Mouse (Mus musculus) intestine, postnatal 0 days (tissue): ENCODE data around the gene Aadacl2. TPM values are rescaled to one million over a fixed set of nuclear protein-coding genes. Genes with fewer than 3 reads are reported as not detected.
A peak's percentile ranks its signal among the peaks of the same experiment; 100 is the strongest.

Experiments
- ATAC-seq: fragments of 200-750 bp; cut with Nextera tagmentation; 2 replicates; pipeline ENCODE4 v1.8.0; 2017; ENCODE audit warnings: mild to moderate bottlenecking, moderate TSS enrichment, moderate library complexity
- H3K27ac ChIP-seq: fragments of 300-500 bp; sonication (generic); 2 replicates; pipeline ENCODE4 v1.5.1; 2014; ENCODE audit warnings: mild to moderate bottlenecking, low read depth, low read length, moderate library complexity
- H3K27me3 ChIP-seq: fragments of 300-500 bp; sonication (generic); replicated peaks from 2 replicates; pipeline ENCODE4 v1.6.1; 2014; ENCODE audit warnings: low read length, mixed read lengths; ENCODE audit not compliant: control insufficient read depth, insufficient read depth
- H3K36me3 ChIP-seq: fragments of 300-500 bp; sonication (generic); 2 replicates; pipeline ENCODE4 v1.6.1; 2014; ENCODE audit warnings: mild to moderate bottlenecking, moderate library complexity; ENCODE audit not compliant: control insufficient read depth, insufficient read depth
- H3K4me1 ChIP-seq: fragments of 300-500 bp; sonication (generic); replicated peaks from 2 replicates; pipeline ENCODE4 v1.6.1; 2014; ENCODE audit warnings: antibody characterized with exemption, low read length, mixed read lengths; ENCODE audit not compliant: control insufficient read depth, insufficient read depth
- H3K4me2 ChIP-seq: fragments of 300-500 bp; sonication (generic); replicated peaks from 2 replicates; pipeline ENCODE4 v1.6.1; 2014; ENCODE audit warnings: low read depth, mild to moderate bottlenecking, moderate library complexity
- H3K4me3 ChIP-seq: fragments of 300-500 bp; sonication (generic); 2 replicates; pipeline ENCODE4 v1.5.1; 2014; ENCODE audit warnings: low read depth, low read length
- H3K9ac ChIP-seq: fragments of 300-500 bp; sonication (generic); 2 replicates; pipeline ENCODE4 v1.6.1; 2014; ENCODE audit warnings: mild to moderate bottlenecking, low read depth, low read length
- H3K9me3 ChIP-seq: fragments of 300-500 bp; sonication (generic); 2 replicates; pipeline ENCODE4 v1.6.1; 2016; ENCODE audit warnings: mixed run types; ENCODE audit not compliant: control insufficient read depth
- CTCF ChIP-seq: sonication (generic); IDR thresholded peaks from 2 replicates; pipeline ENCODE4 v1.5.1; 2016; ENCODE audit warnings: low read depth, mild to moderate bottlenecking, control low read depth, antibody characterized with exemption, moderate library complexity
- WGBS: fragments of 180-500 bp; shearing (Covaris S2); extraction: QIAGEN DNeasy Blood & Tissue Kit; methylation state at CpG from one replicate; pipeline ENCODE4 v1.1.7; 2014; 5-methylcytosine and 5-hydroxymethylcytosine counted together
- polyA plus RNA-seq: library from polyadenylated mRNA; unstranded; fragments of >200 nt; fragmentation: Nextera tagmentation; extraction: Ambion mirVana; gene quantifications from 2 replicates; pipeline ENCODE4 v1.2.1, GENCODE M21; 2015

Aadacl2 gene
- polyA plus RNA-seq = not detected in 2 replicates

GRCm38 (mm10) chr3:60006443-60006842 lies at the start of gene Aadacl2:
Gene Aadacl2, plus strand, starts transcription at chr3:60006743.
- Histone ChIP-seq H3K9me3 (no peaks in the 10 kb centered on the region), H3K27ac (no peak within 1 kb of the TSS), H3K4me3 (no peak within 1 kb of the TSS), H3K36me3 (no peaks in the 10 kb centered on the region), H3K27me3 (no peaks in the 10 kb centered on the region), H3K4me1 (no peaks in the 10 kb centered on the region), H3K4me2 (no peak within 1 kb of the TSS), H3K9ac (no peak within 1 kb of the TSS)
- 86% methylated on average over 1 of the region's 1 CpGs for WGBS
- ATAC-seq = no peak
- TF ChIP-seq CTCF = no peak

- no peak overlapping the region for H3K4me2 ChIP-seq
- no peaks in the 10 kb centered on the region for H3K9me3 ChIP-seq
- no peaks in the 10 kb centered on the region for H3K36me3 ChIP-seq
- no peaks in the 10 kb centered on the region for H3K27me3 ChIP-seq
- H3K27ac ChIP-seq = no peak overlapping the region
- H3K4me3 ChIP-seq = no peak overlapping the region
- no peak for TF ChIP-seq CTCF
- H3K4me1 ChIP-seq = no peaks in the 10 kb centered on the region; the same call in 1 of the 2 replicates
- no peak for ATAC-seq
- WGBS = 68% methylated on average over 5 of the region's 5 CpGs
- H3K9ac ChIP-seq = no peak overlapping the region
These were observed 35.7 kb upstream of the Aadacl2 start for GRCm38 (mm10) chr3:59970891-59971290.

- no peaks in the 10 kb centered on the region for H3K27me3 ChIP-seq
- no peaks in the 10 kb centered on the region for H3K9me3 ChIP-seq
- no peaks in the 10 kb centered on the region; the same call in 1 of the 2 replicates for H3K4me1 ChIP-seq
- H3K9ac ChIP-seq = no peak overlapping the region
- no peak overlapping the region for H3K4me3 ChIP-seq
- H3K27ac ChIP-seq = peak overlapping the region; percentile 17; the same call in 1 of the 2 replicates
- H3K4me2 ChIP-seq = no peak overlapping the region
- TF ChIP-seq CTCF = no peak
- H3K36me3 ChIP-seq = no peaks in the 10 kb centered on the region
- peak; percentile 82 for ATAC-seq
These were observed 32.0 kb upstream of the Aadacl2 start for GRCm38 (mm10) chr3:59974591-59974990.

DNA sequence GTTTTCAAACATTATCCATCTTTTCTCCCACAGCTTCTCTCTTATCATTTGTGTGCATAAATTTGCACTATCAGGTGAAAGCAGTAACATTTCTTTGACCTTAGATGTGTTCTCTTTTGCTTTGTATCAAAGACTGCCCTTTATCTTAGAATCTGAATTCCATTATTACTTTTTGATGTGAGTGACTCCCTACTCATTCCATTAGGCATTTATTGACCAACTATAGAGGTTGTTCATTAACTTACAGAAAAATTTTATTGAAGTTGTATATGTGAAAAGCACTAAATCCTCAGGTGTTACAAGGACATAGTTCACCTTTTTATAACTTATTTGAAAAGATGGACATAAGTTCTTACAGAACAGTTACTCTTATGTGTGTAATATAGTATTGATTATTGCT lies 2.9 kb upstream of the Aadacl2 start:
- no peaks in the 10 kb centered on the region for H3K4me1 ChIP-seq
- H3K27ac ChIP-seq = no peak overlapping the region
- peak; percentile 16; the same call in 1 of the 2 replicates for ATAC-seq
- no peak overlapping the region for H3K4me3 ChIP-seq
- no peak overlapping the region for H3K9ac ChIP-seq
- H3K9me3 ChIP-seq = no peaks in the 10 kb centered on the region
- no peak for TF ChIP-seq CTCF
- no peaks in the 10 kb centered on the region for H3K27me3 ChIP-seq
- no peak overlapping the region for H3K4me2 ChIP-seq
- no peaks in the 10 kb centered on the region for H3K36me3 ChIP-seq

DNA sequence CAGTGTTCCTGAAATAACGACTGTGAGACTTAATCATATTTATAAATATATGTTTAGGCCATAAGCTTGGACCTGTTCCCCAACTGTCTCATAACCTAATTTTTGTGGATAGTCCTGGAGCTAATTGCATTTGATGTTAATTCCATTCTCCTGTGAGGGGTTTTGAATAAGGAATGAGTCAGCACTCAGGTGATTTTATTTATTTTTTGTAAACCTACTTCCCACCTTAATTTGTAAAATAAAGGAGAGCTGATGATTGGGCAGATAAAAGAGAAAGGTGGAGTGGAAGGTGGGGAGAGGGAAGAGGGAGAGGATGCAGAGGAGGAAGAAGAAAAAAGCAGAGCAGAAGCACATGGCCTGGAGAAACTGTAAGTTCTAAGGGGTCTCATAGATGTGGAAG lies 18.9 kb downstream of the Aadacl2 start, which contains the start of gene Aadac:
Gene Aadac (plus strand): TSS at position 301 of the 400 bp plus-strand sequence.
- no peak within 1 kb of the TSS for H3K4me3 ChIP-seq
- WGBS = 71% methylated on average over 1 of the region's 1 CpGs
- H3K27ac ChIP-seq = no peak within 1 kb of the TSS
- H3K9me3 ChIP-seq = no peaks in the 10 kb centered on the region
- no peak for TF ChIP-seq CTCF
- no peak within 1 kb of the TSS for H3K9ac ChIP-seq
- ATAC-seq = no peak
- H3K4me1 ChIP-seq = no peaks in the 10 kb centered on the region
- no peaks in the 10 kb centered on the region for H3K36me3 ChIP-seq
- H3K4me2 ChIP-seq = no peak within 1 kb of the TSS
- no peaks in the 10 kb centered on the region for H3K27me3 ChIP-seq

DNA sequence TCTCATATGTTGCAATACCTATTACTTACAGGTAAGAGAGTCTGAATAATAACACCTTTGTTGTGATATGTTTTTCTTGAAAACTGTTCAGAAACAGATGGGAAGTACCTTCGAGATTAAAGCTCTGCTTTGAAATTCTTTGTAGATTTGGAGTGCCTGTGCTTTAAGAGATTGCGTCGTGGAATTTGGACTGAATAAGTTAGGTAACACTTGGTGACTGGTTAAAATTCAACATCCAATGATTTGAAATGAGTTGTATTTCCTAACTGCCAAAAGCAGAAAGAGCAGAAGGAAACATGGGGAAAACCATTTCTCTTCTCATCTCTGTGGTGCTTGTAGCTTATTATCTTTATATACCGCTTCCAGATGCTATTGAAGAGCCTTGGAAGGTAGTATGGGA lies 25.0 kb downstream of the Aadacl2 start:
- no peak for ATAC-seq
- H3K9me3 ChIP-seq = no peaks in the 10 kb centered on the region
- H3K27ac ChIP-seq = no peak overlapping the region; the same call in 1 of the 2 replicates
- H3K4me2 ChIP-seq = peak overlapping the region; percentile 56
- peak overlapping the region; percentile 28 for H3K4me3 ChIP-seq
- TF ChIP-seq CTCF = no peak
- H3K36me3 ChIP-seq = no peaks in the 10 kb centered on the region
- 40% methylated on average over 4 of the region's 4 CpGs for WGBS
- no peaks in the 10 kb centered on the region for H3K27me3 ChIP-seq
- no peaks in the 10 kb centered on the region for H3K4me1 ChIP-seq
- H3K9ac ChIP-seq = no peak overlapping the region
